Mouse (Mus musculus) c-Kit-positive CD71-negative TER-119-negative erythroid progenitor cells, embryonic 14.5 days (primary cell): ENCODE results near the gene Ckap2.
"Not testable (repeated sequence)": the region's sequence is repeated elsewhere in the genome, so short reads cannot be mapped to it uniquely, and the experiment has no call there.

Source experiments
- DNase-seq: peaks from one replicate; pipeline ENCODE4 v3.0.0-alpha.2; 2013; ENCODE audit warnings: low read depth

The Ckap2 gene

DNA sequence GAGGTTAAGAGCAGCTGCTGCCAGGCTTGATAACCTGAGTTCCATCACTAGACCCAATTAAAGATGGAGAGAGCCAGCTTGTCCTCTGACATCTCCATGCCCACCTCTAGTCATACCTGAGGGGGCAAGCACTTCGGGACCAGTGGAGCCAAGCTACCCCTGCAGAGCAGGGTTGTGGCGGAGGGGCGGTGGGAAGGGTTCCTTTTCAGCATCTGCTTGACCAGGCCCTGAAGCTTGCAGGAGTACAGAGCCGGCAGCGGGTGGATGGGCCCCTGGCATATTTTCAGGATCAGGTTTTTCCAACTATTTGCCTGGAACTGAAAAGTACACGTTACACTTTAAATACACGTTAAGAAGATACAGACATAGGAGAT lies 37.3 kb downstream of the Ckap2 start:
- no peak for DNase-seq

DNA sequence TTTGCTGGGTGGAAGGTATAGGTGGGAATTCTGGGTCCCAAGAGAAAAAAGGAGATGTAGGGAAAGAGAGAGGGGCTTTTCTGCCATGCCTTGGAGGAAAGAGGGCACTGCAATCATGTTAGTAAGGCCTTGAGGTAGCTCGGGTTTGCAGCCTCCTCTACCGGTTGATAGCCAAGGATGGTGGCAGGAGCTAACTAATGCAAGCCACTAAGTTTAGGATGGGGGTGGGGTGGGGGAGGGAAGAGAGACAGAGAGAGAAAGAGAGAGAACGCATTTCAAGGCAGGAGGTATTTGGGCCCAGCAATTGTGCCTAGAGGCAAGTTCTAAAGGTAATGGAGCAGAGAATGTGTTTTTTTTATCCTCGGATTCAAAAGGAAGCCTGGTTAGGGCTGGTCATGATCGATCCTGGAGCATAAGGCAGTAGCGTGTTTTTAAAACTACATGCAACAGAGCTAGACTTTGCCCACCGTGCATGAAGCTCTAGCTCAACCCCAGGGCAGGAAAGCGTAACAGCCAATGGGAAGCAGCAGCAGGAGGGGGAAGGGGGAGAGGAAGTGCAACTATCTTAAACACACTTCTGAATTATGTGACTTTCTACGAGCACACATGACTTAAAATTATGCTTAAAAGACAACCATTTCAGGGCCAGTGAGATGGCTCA lies 37.8 kb downstream of the Ckap2 start:
- no peak for DNase-seq

DNA sequence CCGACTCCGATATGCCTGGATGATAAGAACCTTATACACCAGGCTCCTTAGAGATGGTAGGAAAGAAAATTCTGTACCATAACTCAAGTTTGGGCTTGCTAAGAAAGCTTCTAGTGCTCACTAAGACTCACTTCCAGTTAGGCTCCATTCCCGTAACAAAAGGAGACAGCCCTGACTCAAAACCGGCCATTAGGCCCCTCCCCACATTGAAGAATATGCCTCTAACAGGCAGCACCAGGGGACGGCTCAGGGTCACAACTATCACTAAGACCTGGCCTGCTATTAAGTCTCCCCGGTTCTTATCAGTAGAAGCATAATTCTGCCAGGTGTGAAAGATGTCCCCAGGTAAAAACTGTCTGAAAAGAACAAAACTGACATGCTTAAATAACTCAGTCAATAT lies 39.8 kb downstream of the Ckap2 start:
- DNase-seq, result no peak

DNA sequence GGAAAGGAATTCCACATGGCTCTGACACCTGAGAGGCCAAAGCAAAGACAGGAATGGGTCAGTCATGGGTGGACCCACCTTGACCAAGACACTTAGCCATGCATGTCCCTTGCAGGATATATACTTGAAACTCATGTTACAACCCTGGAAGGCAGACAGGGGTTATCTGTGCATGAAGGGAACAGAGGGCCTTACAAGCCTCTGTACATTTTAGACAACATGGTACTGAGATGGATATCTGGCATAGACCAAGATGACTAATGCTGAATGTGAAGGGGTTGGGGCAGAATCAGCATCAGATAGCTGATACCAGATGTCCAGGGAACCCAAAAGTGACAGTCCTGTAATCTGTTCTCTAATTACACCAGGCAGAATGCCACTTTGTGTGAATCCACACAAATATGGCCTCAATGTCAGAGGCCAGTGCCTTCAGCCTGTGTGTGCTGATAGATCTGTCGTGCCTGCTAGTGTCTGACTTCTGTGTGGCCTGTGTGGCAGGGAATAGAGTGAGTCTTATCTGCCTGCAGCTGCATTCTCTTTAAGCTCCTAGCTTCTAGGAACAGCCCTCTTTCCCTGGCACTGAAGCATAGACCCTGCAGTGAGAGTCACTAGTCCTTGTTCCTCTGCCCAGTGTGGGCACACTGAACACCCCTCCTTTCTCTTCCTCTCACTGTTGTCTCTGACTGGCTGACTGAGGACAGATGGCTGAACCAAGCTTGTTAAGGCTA lies 41.7 kb downstream of the Ckap2 start:
- no peak for DNase-seq

DNA sequence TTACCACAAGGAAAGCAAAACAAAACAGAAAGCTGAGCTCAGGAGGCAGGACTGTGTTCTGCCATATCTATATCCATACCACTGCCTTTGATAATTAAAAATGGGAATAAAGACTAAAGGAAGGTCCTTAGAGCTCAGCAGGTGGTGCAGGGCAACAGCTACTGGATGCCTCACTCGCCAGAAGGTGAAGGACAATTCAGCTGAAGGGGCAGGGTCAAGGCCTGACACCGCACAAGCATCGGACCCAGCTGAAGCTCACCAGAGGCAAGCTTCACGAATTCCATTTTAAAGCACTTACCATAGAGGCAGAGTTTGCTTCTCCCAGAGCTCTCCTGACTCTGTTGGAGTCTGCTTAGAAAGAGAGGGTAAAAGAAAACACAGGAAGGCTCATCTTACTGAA lies 43.0 kb downstream of the Ckap2 start:
- no peak for DNase-seq

DNA sequence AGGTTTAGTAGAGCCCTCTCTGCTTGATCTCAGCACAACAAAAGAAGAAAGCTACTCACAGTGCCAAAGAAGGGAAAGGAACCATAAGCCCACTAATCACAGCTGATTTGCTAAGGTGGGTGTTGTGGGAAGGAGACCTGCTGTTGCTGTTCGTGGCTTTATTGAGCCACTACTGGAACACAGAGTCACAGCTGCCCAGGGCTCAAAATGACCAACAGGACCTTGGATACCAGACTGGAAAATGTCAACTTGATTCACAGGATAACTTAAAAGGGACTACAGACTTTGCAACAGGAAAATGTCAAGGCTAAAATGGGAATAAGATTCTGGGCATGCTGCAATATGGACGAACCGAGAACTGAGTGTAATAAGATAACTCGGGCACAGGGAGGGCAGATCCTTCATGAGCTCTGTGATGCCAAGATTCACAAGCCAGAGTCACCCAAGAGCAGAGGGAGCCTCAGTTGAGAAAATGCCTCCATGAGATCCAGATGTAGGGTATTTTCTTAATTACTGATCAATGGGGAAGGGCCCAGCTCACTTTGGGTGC lies 43.7 kb downstream of the Ckap2 start:
- DNase-seq, result no peak

DNA sequence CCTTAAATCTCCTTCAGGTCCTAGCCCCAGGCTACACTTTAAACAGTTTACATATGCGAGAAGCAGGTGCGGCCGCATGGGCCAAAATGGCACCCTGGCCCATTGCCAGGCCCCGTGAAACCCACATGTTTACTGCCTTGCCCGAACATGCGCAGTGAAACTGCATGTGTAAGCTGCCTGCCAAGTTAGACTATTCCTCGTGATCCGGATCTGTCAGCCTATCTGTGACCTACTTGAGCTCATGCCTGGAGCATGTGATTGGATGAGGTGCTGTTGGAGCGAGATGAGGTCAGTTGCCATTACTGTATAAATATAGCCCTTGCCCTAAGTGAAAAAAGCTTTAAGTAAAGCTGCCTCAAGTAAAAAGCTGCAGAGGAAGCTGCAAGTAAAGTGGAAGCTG lies 49.2 kb downstream of the Ckap2 start:
- not testable (repeated sequence) for DNase-seq

DNA sequence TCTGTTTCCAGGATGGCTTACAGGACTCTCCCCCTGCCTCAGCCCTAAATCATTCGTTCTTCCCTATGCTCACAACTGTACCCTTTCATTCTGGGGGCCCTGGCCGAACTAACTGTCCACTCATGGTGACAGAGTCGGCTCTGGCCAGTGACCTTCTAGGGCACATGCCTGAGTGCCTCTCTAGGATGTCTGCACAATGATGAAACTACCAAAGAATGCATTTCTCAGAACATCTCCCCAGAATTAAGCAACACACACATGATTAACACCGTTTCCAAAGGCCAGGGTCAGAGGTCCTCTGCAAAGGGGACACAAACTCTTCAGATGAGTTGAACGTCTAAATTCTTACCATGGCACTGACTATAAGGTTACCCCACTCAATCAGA lies 50.9 kb downstream of the Ckap2 start:
- no peak for DNase-seq

DNA sequence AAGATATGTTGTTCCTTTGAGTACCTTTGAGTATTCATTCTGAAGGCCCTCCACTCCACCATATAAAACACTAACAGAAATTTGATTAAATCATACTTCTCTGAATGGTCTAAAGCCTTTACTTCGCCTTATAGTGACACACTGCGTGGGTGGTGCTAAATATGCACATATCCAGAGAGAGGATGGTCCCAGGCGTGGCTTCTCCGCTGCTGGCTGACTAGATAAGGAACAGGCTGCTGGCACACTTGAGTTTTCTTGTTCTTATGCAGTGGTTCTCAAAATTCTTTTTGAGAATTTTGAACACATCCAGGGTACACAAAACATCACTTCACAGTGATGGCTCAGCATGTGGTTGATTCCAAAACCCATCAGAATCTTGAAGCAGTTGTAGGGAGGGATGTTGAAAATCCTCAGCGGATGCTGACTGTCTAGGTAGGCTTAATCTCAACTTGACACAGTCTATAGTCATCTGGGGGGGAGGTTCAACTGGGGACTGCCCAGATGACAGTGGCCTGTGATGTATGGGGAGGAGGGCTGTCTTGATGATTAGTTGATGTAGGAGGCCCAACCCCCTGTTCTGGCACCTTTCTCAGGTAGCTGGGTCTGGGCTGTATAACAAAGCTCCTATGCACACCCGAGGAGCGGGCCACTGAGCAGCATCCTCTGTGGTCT lies 51.4 kb downstream of the Ckap2 start:
- no peak for DNase-seq

DNA sequence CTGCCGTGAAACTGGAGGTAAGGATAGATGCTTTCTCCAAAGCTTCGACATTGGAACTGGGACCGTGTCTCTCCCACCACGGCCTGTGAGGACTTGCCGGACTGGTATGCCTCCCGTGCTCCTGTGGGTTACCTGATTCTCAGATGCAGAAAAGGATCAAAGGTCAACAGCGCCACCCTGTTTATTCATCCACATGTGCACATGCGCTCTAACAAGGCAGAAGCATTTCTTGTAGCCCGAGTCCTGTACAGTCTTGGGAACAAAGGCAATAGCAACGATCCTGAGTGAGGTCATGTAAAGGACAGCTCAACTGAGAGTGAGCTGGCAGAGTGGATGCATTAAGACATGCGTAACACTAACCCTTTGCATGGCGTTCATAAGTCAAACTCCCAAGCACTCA lies 53.6 kb downstream of the Ckap2 start:
- no peak for DNase-seq

DNA sequence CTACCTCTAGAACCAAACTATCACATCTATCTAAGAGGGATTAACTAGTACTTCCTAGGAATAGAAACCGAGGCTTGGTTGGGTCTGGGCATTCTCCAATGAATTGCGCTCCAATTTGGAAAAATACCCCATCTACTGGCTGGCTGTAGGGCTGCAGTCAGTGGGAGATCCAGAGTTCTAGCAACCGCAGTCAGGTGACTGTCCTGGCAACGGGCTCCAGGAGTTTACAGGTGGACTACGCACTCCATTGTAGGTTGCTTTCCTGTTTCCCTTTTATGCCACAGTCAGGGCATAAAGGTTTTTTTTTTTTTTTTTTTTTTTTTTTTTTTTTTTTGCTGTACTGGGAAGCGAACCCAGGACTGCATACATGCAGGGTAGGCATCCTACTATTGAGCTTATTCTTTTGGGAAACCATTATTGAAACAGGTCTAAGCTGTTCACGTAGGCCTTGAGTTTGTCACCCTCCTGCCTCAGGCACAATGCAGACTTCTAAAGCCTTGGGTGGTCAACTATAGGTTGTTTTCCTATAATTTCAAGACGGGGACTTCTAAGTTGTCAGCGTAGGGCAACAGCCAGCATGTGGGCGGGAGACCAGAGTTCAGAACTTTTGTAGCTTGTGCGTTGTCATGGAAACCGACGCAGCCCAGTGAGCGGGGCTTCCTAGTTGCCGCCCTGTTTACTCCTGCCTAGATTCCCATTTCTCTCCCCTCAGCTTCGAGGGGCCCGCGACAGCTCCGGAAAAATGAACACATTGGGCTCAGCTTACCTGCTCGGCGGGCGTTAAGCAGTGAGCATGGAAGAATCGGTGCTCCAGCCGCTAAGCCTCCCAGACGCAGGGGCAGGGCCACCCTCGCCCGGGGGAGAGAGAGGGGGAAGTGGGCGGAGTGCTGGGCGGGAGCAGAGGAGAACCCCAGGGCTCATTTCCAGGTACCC lies 61.1 kb downstream of the Ckap2 start, which contains the start of gene Nek5:
TSS of gene Nek5 (minus strand) at position 834 of the 933 bp plus-strand sequence.
- DNase-seq, result peak; percentile 46
